Mouse (Mus musculus) forebrain, embryonic 12.5 days (tissue): ENCODE data around the gene Mpp6. TPM values are rescaled to one million over a fixed set of nuclear protein-coding genes. Genes with fewer than 3 reads are reported as not detected.

Source experiments
- ATAC-seq: fragments of 200-750 bp; cut with Nextera tagmentation; 2 replicates; pipeline ENCODE4 v1.8.0; 2017; ENCODE audit warnings: moderate TSS enrichment; ENCODE audit not compliant: low FRiP score
- H3K27ac ChIP-seq: fragments of 300-500 bp; sonication (generic); 2 replicates; pipeline ENCODE4 v1.5.1; 2016; ENCODE audit warnings: mild to moderate bottlenecking
- H3K27me3 ChIP-seq: fragments of 300-500 bp; sonication (generic); 2 replicates; pipeline ENCODE4 v1.6.1; 2016; ENCODE audit warnings: mild to moderate bottlenecking
- H3K36me3 ChIP-seq: fragments of 300-500 bp; sonication (generic); replicated peaks from 2 replicates; pipeline ENCODE4 v1.6.1; 2016; ENCODE audit warnings: mild to moderate bottlenecking
- H3K4me1 ChIP-seq: fragments of 300-500 bp; sonication (generic); 2 replicates; pipeline ENCODE4 v1.6.1; 2016
- H3K4me2 ChIP-seq: fragments of 300-500 bp; sonication (generic); 2 replicates; pipeline ENCODE4 v1.6.1; 2016; ENCODE audit warnings: mild to moderate bottlenecking, moderate library complexity
- H3K4me3 ChIP-seq: fragments of 300-500 bp; sonication (generic); replicated peaks from 2 replicates; pipeline ENCODE4 v1.5.1; 2016; ENCODE audit warnings: mild to moderate bottlenecking
- H3K9ac ChIP-seq: fragments of 300-500 bp; sonication (generic); 2 replicates; pipeline ENCODE4 v1.6.1; 2016; ENCODE audit warnings: mild to moderate bottlenecking
- H3K9me3 ChIP-seq: fragments of 300-500 bp; sonication (generic); 2 replicates; pipeline ENCODE4 v1.6.1; 2016
- WGBS: fragments of 180-500 bp; shearing (Covaris S2); methylation state at CpG from one replicate; pipeline ENCODE4 v1.1.7; 2016; 5-methylcytosine and 5-hydroxymethylcytosine counted together
- polyA plus RNA-seq: library from polyadenylated mRNA; unstranded; fragments of >200 nt; fragmentation: Nextera tagmentation; extraction: Ambion mirVana; gene quantifications from 2 replicates; pipeline ENCODE4 v1.2.1, GENCODE M21; 2016

The Mpp6 gene
- polyA plus RNA-seq, 1 experiment from 2014 or later: 83.6 TPM

DNA sequence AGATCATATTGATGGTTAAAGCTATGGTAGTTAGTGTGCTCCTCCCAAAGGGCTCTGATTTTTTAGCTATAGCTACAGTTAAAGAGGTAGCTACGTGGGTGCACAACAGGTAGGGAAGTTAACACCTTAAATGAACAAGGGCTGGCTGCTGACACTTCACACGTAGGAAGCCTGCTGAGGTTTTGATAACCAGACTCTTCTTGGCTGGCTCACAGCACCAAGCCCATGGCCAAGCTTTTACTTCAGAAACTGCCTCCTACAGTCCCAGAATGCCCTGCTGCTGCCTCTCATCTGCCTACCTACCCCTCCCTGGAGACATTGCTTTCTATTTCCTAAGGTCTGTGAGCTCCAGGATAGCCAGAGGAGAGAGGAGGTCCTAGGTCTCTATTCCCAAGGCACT, 127.9 kb downstream of the Mpp6 start:
- H3K27me3 ChIP-seq: no peaks in the 10 kb centered on the region
- H3K27ac ChIP-seq: no peak overlapping the region
- H3K9me3 ChIP-seq: no peaks in the 10 kb centered on the region
- no peak for ATAC-seq
- no peak overlapping the region for H3K9ac ChIP-seq
- WGBS: 77% methylated on average over 2 of the region's 2 CpGs
- H3K4me3 ChIP-seq: no peak overlapping the region
- no peak overlapping the region for H3K4me2 ChIP-seq
- no peaks in the 10 kb centered on the region for H3K36me3 ChIP-seq
- no peaks in the 10 kb centered on the region; the same call in 1 of the 2 replicates for H3K4me1 ChIP-seq

DNA sequence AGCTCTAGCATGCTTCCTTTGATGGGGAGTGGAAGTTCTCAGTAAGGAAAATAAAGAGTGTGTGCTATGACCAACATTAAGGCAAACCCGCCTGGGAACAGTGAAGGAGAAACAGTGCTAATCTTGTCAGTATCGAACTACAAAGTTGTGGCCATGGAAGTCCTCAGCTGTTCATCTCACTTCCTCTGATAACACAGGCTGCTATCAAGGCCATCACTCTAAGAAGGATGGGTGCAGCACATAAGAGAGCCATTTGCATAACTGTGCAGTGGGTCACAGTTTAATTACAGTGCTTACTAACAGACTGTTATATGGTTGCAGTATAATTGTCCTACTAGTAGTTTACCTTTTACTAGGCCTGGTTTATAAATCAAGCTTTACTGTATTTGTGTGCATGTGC, 129.9 kb downstream of the Mpp6 start:
- Histone ChIP-seq H3K4me3 (no peak overlapping the region), H3K9ac (no peak overlapping the region), H3K27me3 (no peaks in the 10 kb centered on the region), H3K4me1 (no peaks in the 10 kb centered on the region; the same call in 1 of the 2 replicates), H3K36me3 (no peaks in the 10 kb centered on the region), H3K27ac (no peak overlapping the region), H3K4me2 (no peak overlapping the region), H3K9me3 (no peaks in the 10 kb centered on the region)
- no peak for ATAC-seq
- WGBS: 97% methylated on average over 2 of the region's 2 CpGs

DNA sequence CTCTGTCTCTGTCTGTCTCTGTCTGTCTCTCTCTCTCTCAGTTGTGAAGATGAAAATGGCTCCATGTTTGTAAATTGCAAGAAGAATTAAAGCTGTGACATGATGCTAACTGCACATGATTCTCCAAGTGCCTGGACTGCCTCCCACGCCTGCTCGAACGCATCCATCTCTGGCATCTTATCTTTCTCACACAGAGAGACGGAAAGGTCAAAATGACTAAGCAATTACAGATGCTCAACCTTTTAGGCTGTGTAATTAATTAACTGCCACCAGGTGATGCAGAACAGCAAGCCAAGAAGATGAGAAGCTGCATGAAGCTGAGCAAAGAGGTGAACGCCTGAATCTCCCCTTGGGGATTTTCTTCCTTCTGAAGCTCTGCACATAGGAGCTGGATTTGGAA, 130.4 kb downstream of the Mpp6 start:
- Histone ChIP-seq H3K9ac (no peak overlapping the region), H3K4me1 (no peaks in the 10 kb centered on the region; the same call in 1 of the 2 replicates), H3K9me3 (no peaks in the 10 kb centered on the region), H3K27me3 (no peaks in the 10 kb centered on the region), H3K27ac (no peak overlapping the region), H3K4me2 (no peak overlapping the region), H3K36me3 (no peaks in the 10 kb centered on the region), H3K4me3 (no peak overlapping the region)
- 88% methylated on average over 5 of the region's 5 CpGs for WGBS
- ATAC-seq: no peak

DNA sequence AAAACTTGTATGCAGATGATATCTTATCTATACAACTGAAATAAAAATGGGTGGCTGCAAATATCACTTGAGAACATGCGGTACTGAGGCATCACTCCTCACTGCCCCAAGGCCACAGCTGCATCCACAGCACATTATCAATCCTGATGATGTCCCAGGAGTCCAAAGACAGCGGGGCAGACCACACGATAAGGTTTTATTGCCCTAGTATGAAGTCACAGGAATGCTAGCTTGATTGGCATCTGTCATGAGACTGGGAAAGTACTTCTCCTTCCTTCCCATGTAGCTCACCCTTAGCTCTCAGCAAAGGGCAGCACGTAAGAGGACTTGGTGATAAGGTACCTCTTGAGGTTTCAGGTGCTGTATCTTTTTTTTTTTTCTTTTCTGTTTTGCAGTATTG, 134.1 kb downstream of the Mpp6 start:
- no peak for ATAC-seq
- Histone ChIP-seq H3K27ac (no peak overlapping the region), H3K4me1 (no peaks in the 10 kb centered on the region; the same call in 1 of the 2 replicates), H3K36me3 (no peaks in the 10 kb centered on the region), H3K27me3 (no peaks in the 10 kb centered on the region), H3K9ac (no peak overlapping the region), H3K4me2 (no peak overlapping the region), H3K4me3 (no peak overlapping the region), H3K9me3 (no peaks in the 10 kb centered on the region)
- WGBS: 94% methylated on average over 4 of the region's 4 CpGs

DNA sequence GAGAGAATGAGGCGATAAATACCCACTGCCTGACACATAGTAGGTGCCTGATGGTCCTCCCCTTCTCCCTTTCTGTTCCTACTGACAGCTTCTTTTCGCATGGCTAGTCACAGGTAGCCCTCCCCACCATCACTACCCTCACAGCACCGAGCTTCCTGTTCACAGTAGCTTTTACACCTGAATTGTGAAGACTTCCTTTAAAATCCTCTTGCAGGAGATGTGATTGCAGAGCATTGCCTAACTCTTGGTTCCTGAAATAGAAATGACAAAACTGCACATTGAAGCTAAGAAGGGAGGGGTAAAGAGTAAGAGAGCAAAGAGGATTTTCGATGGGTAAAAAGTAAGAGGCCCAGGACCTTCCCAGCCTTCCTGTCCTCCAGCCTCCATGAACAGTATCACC, 134.9 kb downstream of the Mpp6 start:
- Histone ChIP-seq H3K4me1 (no peaks in the 10 kb centered on the region; the same call in 1 of the 2 replicates), H3K4me2 (no peak overlapping the region), H3K27ac (no peak overlapping the region), H3K27me3 (no peaks in the 10 kb centered on the region), H3K9me3 (no peaks in the 10 kb centered on the region), H3K9ac (no peak overlapping the region), H3K4me3 (no peak overlapping the region), H3K36me3 (no peaks in the 10 kb centered on the region)
- ATAC-seq: no peak
- 91% methylated on average over 4 of the region's 4 CpGs for WGBS

DNA sequence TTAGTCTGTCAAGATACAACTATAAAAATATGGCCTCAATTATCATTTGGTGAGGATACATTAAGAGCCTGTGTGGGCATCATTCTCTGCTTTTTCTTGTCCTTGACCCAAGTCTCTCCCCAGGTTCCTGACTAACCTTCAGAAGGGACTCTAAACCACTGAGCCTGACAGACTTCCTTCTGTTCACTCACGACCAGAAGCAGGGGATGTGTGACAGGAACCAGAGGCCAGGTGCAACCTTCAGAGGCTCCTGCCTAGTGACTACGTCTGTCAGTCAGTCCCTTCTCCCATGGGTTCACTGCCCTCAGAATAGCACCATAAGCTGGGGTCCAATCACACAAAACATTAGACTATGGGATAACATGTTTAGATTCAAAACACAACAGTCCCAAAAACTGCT, 137.3 kb downstream of the Mpp6 start:
- ATAC-seq: no peak
- Histone ChIP-seq H3K9ac (no peak overlapping the region), H3K4me3 (no peak overlapping the region), H3K36me3 (no peaks in the 10 kb centered on the region), H3K27ac (no peak overlapping the region), H3K4me2 (no peak overlapping the region), H3K4me1 (no peaks in the 10 kb centered on the region), H3K27me3 (no peaks in the 10 kb centered on the region), H3K9me3 (no peaks in the 10 kb centered on the region)
- WGBS: 83% methylated on average over 2 of the region's 2 CpGs

DNA sequence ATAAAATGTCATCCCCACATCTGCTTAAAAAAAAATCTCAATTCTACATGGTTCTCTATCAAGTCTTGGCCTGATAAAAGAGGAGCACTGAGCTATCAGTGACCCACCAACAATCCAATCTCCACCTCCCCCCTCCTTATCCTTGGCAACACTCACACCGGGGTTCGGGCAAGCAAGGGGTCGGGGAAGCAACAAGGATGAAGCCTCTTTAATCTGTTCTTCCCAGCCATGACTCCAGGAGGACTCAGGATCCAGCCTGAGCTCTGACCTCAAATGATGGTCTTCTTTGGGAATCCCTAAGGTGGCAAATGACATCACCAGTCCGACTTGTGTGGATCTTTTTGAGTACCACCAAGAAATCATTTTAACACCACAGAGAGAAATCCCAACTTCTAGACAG, 137.8 kb downstream of the Mpp6 start:
- no peak for ATAC-seq
- 93% methylated on average over 4 of the region's 4 CpGs for WGBS
- no peaks in the 10 kb centered on the region for H3K9me3 ChIP-seq
- no peak overlapping the region for H3K4me3 ChIP-seq
- H3K4me2 ChIP-seq: no peak overlapping the region
- no peak overlapping the region for H3K27ac ChIP-seq
- H3K36me3 ChIP-seq: no peaks in the 10 kb centered on the region
- no peaks in the 10 kb centered on the region for H3K27me3 ChIP-seq
- H3K4me1 ChIP-seq: no peaks in the 10 kb centered on the region
- H3K9ac ChIP-seq: no peak overlapping the region

Other genes starting within 250 kb of the Mpp6 start
- 50.7 and 56.9 TPM in 2 replicates for gene Gsdme, start 153.6 kb downstream of the Mpp6 start, polyA plus RNA-seq